Mouse (Mus musculus) hindbrain, embryonic 10.5 days (tissue): ENCODE measurements around the gene Myo5c. TPM values are rescaled to one million over a fixed set of nuclear protein-coding genes. Genes with fewer than 3 reads are reported as not detected.

ENCODE experiments used
- DNase-seq: peaks from one replicate; pipeline ENCODE4 v3.0.0-alpha.2; 2017; ENCODE audit warnings: low spot score
- H3K27ac ChIP-seq: fragments of 300-500 bp; sonication (generic); 2 replicates; pipeline ENCODE4 v1.5.1; 2016; ENCODE audit warnings: mild to moderate bottlenecking, moderate library complexity
- H3K27me3 ChIP-seq: fragments of 300-500 bp; sonication (generic); 2 replicates; pipeline ENCODE4 v1.6.1; 2016; ENCODE audit warnings: mild to moderate bottlenecking; ENCODE audit not compliant: poor library complexity, insufficient read depth, severe bottlenecking
- H3K36me3 ChIP-seq: fragments of 300-500 bp; sonication (generic); 2 replicates; pipeline ENCODE4 v1.6.1; 2016; ENCODE audit warnings: mild to moderate bottlenecking, moderate library complexity
- H3K4me1 ChIP-seq: fragments of 300-500 bp; sonication (generic); replicated peaks from 2 replicates; pipeline ENCODE4 v1.6.1; 2016; ENCODE audit warnings: mild to moderate bottlenecking
- H3K4me3 ChIP-seq: fragments of 300-500 bp; sonication (generic); 2 replicates; pipeline ENCODE4 v1.5.1; 2016; ENCODE audit warnings: mild to moderate bottlenecking, moderate library complexity
- H3K9me3 ChIP-seq: fragments of 300-500 bp; sonication (generic); 2 replicates; pipeline ENCODE4 v1.6.1; 2016; ENCODE audit warnings: mild to moderate bottlenecking, moderate library complexity
- WGBS: fragments of 180-500 bp; shearing (Covaris S2); methylation state at CpG from one replicate; pipeline ENCODE4 v1.1.7; 2016; 5-methylcytosine and 5-hydroxymethylcytosine counted together
- polyA plus RNA-seq: library from polyadenylated mRNA; unstranded; fragments of >200 nt; fragmentation: Nextera tagmentation; extraction: Ambion mirVana; gene quantifications from 2 replicates; pipeline ENCODE4 v1.2.1, GENCODE M21; 2016

Myo5c gene
- polyA plus RNA-seq, 1 experiment from 2014 or later = 0.52 TPM

DNA sequence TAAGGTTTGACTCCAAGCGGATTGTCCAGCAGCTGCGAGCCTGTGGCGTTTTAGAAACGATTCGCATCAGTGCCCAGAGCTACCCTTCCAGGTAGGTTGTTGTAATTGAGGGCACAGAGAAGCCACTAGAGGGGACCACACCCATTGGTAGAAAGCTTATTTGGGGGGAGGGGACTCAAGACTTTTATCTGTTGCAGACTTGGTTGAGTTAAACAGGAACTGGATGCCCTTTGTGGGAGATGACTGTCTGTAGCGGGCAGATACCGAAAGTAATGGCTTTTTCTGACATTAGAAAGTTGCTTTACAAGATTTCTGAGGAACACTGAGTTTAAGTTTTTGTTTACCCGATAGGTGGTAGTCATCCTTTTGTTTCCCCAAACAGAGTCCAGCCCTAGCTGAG is 39.7 kb downstream of the Myo5c start:
- no peak overlapping the region for H3K27ac ChIP-seq
- no peak overlapping the region for H3K4me3 ChIP-seq
- WGBS = 90% methylated on average over 8 of the region's 8 CpGs
- no peaks in the 10 kb centered on the region for H3K36me3 ChIP-seq
- H3K27me3 ChIP-seq = no peaks in the 10 kb centered on the region
- no peaks in the 10 kb centered on the region for H3K9me3 ChIP-seq
- DNase-seq = no peak
- H3K4me1 ChIP-seq = peaks cover 3% of the 10 kb centered on the region

DNA sequence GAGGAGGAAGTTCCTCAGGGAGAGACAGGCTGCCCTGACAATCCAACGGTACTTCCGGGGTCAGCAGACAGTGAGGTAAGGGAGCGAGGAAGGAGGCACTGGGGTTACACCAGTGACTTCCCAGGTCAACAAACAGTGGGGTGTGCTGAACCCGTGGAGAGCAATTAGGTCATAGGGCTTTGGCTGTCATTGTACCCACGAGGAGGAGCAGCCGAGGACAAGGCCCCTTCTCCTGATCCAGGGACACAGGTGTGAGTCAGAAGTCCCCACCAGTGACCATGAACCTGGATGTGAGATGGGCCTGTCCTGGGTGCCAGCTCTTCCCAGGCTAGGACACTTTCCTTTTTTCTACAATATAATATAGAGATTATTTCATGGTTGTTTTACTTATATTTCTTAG is 41.8 kb downstream of the Myo5c start:
- H3K4me1 ChIP-seq = peaks cover 16% of the 10 kb centered on the region
- H3K27me3 ChIP-seq = no peaks in the 10 kb centered on the region
- H3K36me3 ChIP-seq = no peaks in the 10 kb centered on the region
- 62% methylated on average over 6 of the region's 6 CpGs for WGBS
- H3K9me3 ChIP-seq = no peaks in the 10 kb centered on the region
- DNase-seq = no peak
- H3K4me3 ChIP-seq = no peak overlapping the region
- H3K27ac ChIP-seq = no peak overlapping the region

DNA sequence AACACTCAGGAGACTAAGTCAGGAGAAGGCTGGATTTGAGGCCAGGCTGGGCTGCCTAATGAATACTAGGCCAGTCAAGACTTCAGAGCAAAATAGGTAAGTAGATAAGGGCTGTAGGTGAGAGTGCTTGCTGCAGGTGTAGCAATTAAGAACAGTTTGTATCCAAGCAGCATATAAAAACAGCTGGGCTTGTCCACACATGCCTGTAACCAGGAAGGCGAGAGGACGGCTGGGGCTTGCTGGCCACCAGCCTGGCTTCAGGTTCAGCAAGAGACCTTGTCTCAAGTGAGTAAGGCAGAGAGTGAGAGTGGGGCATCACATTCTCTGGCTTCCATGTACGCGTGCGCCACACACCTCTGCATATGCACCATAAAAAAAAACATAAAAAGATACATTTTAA is 42.7 kb downstream of the Myo5c start:
- peaks cover 16% of the 10 kb centered on the region for H3K4me1 ChIP-seq
- H3K36me3 ChIP-seq = no peaks in the 10 kb centered on the region
- no peak overlapping the region for H3K4me3 ChIP-seq
- no peak for DNase-seq
- no peaks in the 10 kb centered on the region for H3K9me3 ChIP-seq
- WGBS = 90% methylated on average over 5 of the region's 5 CpGs
- no peak overlapping the region for H3K27ac ChIP-seq
- no peaks in the 10 kb centered on the region for H3K27me3 ChIP-seq

DNA sequence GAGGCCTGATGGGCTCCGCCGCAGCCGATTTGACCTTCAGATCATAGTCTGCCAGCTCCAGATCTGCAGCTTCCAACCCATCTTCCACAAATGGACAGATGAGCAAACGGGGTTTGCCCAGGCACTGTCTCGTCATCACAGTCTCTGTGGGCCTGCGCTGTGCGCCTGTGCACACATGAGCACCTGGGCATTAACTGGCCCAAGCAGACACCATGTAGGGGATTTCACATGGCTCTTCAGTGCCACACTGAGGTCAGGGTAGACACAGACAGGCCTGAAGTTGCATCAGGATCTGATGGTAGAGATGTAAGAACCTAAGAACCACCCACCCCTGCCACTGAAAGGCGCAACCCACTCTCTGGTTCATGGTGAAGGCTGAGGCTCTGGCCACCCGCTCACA is 43.2 kb downstream of the Myo5c start:
- Histone ChIP-seq H3K36me3 (no peaks in the 10 kb centered on the region), H3K27me3 (no peaks in the 10 kb centered on the region), H3K27ac (no peak overlapping the region), H3K4me1 (peaks cover 16% of the 10 kb centered on the region), H3K4me3 (no peak overlapping the region), H3K9me3 (no peaks in the 10 kb centered on the region)
- no peak for DNase-seq
- 95% methylated on average over 9 of the region's 9 CpGs for WGBS

DNA sequence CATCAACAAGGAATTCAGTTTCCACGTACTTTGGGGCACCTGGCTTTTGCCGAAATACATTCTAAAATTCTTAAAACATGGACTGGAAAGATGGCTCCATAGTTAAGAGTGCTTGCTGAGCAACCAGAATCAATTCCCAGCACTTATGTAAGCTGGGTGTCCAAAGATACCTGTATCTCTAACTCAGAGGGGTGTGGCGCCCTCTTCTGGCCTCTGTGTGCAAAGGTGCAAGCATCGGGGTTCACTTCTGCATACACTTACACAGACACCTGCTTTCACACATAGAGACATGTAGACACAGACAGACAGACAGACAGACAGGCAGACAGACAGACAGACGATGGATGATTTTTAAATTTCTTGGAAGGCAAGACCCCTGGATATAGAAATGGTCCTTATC is 49.0 kb downstream of the Myo5c start:
- H3K27ac ChIP-seq = no peak overlapping the region
- peak; percentile 56 for DNase-seq
- peaks cover 16% of the 10 kb centered on the region for H3K4me1 ChIP-seq
- no peaks in the 10 kb centered on the region for H3K36me3 ChIP-seq
- peaks cover 8% of the 10 kb centered on the region; the same call in 1 of the 2 replicates for H3K27me3 ChIP-seq
- H3K9me3 ChIP-seq = no peaks in the 10 kb centered on the region
- 45% methylated on average over 5 of the region's 5 CpGs for WGBS
- H3K4me3 ChIP-seq = no peak overlapping the region

DNA sequence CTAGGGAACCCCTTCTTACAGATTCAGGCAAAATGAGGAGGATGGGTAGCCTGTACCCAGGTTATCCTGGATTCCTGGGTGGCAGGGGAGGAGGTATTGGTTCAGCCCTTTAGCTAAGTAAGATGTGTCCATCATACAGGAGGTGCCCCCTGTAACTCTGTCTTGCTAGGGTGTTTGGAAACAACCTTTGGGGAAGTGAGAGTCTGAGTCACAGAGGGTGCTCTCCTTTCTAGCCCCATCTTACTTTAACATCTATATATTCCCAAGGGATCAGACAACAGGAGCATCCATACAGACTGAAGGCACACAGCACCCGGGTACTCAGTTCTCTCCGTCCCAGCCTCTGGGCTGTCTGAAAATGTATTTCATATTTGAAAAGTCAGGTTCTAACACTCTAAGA is 50.4 kb downstream of the Myo5c start:
- 87% methylated on average over 2 of the region's 2 CpGs for WGBS
- Histone ChIP-seq H3K9me3 (no peaks in the 10 kb centered on the region), H3K27me3 (peaks cover 8% of the 10 kb centered on the region; the same call in 1 of the 2 replicates), H3K4me3 (no peak overlapping the region), H3K4me1 (peaks cover 9% of the 10 kb centered on the region), H3K36me3 (no peaks in the 10 kb centered on the region), H3K27ac (no peak overlapping the region)
- DNase-seq = no peak

DNA sequence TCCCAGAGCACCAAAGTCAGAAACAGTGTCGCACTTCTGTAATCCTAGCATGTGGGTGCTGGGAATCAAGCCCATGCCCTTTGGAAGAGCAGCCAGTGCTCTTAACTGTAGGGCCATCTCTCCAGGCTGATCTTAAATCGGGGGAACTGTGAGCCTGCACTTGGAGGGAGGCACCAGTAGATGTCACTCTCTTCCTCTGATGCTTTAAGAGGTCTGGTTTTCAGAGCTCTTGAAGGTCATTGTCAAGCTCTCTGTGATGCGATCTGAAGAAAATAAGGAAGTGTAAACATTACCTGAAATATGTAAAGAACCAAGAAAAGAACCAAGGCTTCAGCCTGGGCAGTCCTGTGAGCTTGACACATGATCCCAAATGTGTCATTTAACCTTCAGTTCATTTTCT is 51.0 kb downstream of the Myo5c start:
- no peak overlapping the region for H3K4me3 ChIP-seq
- H3K9me3 ChIP-seq = no peaks in the 10 kb centered on the region
- no peaks in the 10 kb centered on the region for H3K36me3 ChIP-seq
- H3K27ac ChIP-seq = no peak overlapping the region
- WGBS = 18% methylated on average over 3 of the region's 3 CpGs
- peaks cover 7% of the 10 kb centered on the region for H3K4me1 ChIP-seq
- H3K27me3 ChIP-seq = peaks cover 8% of the 10 kb centered on the region; the same call in 1 of the 2 replicates
- DNase-seq = peak; percentile 50

DNA sequence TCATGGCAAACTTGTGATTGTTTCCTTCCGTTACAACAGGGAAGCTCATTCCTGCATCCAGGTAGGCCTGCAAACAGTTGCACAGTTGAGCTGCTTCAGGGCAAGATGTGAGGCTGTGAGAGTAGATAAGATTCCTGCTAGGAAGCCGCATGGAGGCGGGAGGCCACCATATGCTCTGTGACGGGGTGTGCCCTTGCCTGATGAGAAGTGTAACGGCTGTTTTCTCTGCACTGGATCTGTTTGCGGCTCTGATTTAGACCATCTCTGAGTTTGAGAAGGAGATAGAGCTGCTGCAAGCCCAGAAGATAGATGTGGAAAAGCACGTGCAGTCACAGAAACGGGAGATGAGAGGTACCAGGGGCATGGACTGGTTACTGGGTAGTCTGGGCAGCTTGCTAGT is 51.8 kb downstream of the Myo5c start:
- Histone ChIP-seq H3K4me3 (no peak overlapping the region), H3K27me3 (peaks cover 8% of the 10 kb centered on the region; the same call in 1 of the 2 replicates), H3K36me3 (no peaks in the 10 kb centered on the region), H3K4me1 (peaks cover 5% of the 10 kb centered on the region; the same call in 1 of the 2 replicates), H3K27ac (no peak overlapping the region), H3K9me3 (no peaks in the 10 kb centered on the region)
- 87% methylated on average over 8 of the region's 8 CpGs for WGBS
- no peak for DNase-seq

DNA sequence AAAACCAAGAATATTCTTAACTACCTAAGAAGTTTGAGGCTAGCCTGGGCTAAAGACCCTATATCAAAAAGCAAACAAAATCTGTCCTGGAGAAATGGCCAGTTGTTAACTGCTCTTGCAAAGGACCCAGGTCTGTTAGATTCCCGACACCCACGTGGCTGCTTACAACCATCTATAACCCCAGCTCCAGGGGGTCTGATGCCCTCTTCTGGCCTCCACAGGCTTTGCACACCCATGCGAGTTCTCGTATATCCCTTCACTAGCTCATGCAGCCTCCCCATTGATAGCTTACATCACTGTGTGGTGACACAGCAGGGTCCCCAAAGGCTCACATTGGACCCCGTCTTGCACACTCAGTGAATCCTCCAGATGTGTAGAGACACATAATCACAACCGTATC is 53.5 kb downstream of the Myo5c start:
- DNase-seq = no peak
- no peaks in the 10 kb centered on the region for H3K9me3 ChIP-seq
- H3K27ac ChIP-seq = no peak overlapping the region
- H3K4me1 ChIP-seq = peaks cover 5% of the 10 kb centered on the region; the same call in 1 of the 2 replicates
- no peaks in the 10 kb centered on the region for H3K36me3 ChIP-seq
- WGBS = 82% methylated on average over 6 of the region's 6 CpGs
- no peak overlapping the region for H3K4me3 ChIP-seq
- peaks cover 8% of the 10 kb centered on the region; the same call in 1 of the 2 replicates for H3K27me3 ChIP-seq

DNA sequence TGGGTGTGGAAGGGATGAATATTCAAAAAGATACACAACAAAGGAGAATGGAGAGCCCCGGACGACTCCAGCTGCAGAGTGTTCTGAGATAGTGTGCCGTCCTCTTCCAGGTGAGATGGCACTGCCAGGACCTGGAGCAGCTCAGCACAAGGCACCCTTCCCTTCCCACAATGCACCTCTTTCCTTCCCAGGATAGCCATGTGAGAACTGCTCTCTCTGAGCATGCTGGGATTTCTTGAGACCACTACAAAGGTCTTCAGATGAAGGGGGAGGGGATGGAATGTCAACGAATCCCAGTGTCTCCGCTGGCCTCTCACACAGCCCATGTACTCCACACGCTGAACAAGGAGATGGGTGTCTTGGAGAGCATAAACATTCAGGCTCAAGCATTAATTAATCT is 55.8 kb downstream of the Myo5c start:
- DNase-seq = no peak
- no peak overlapping the region for H3K4me3 ChIP-seq
- H3K4me1 ChIP-seq = peaks cover 5% of the 10 kb centered on the region; the same call in 1 of the 2 replicates
- no peaks in the 10 kb centered on the region for H3K36me3 ChIP-seq
- no peaks in the 10 kb centered on the region for H3K9me3 ChIP-seq
- WGBS = 73% methylated on average over 6 of the region's 6 CpGs
- no peaks in the 10 kb centered on the region for H3K27me3 ChIP-seq
- H3K27ac ChIP-seq = no peak overlapping the region

DNA sequence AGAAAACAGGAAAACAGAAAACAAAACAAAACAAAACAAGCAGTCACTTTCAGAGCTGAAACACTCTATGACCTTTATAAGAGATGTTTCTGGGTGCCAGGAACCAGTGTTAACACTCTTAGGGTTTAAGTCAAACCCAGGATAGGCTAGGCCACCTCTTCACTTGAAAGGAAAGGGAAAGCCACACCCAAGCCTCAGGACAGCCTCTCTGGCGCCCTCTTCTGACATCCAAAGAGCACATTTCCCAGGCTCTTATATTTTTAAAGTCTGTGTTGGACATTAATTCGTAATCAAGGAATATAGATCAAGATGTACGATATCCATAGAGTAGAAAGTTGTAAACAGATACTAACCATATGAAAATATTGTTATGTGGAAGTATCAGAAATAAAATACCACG is 57.7 kb downstream of the Myo5c start:
- H3K36me3 ChIP-seq = no peaks in the 10 kb centered on the region
- no peaks in the 10 kb centered on the region for H3K27me3 ChIP-seq
- no peak overlapping the region for H3K27ac ChIP-seq
- no peak for DNase-seq
- no peaks in the 10 kb centered on the region for H3K9me3 ChIP-seq
- peaks cover 10% of the 10 kb centered on the region; the same call in 1 of the 2 replicates for H3K4me1 ChIP-seq
- WGBS = 46% methylated on average over 4 of the region's 4 CpGs
- H3K4me3 ChIP-seq = no peak overlapping the region

DNA sequence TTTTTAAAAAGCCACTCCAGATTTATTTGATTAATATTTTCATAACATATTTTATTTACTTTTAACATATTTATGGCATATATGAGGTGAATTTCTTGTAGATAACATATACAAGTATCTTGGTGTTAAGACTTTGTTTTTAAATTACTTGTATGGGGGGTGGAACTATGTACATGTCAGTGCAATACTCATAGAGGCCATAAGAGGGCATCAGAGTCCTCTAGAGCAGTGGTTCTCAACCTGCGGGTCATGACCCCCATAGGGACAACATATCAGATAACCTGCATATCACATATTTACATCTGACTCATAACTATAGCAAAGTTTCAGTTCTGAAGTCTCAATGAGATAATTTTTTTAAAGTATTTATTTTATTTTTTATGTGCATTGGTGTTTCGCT is 67.5 kb downstream of the Myo5c start:
- Histone ChIP-seq H3K4me1 (peaks cover 8% of the 10 kb centered on the region; the same call in 1 of the 2 replicates), H3K36me3 (no peaks in the 10 kb centered on the region), H3K9me3 (no peaks in the 10 kb centered on the region), H3K4me3 (no peak overlapping the region), H3K27ac (no peak overlapping the region), H3K27me3 (no peaks in the 10 kb centered on the region)
- 82% methylated on average over 2 of the region's 2 CpGs for WGBS
- DNase-seq = no peak

DNA sequence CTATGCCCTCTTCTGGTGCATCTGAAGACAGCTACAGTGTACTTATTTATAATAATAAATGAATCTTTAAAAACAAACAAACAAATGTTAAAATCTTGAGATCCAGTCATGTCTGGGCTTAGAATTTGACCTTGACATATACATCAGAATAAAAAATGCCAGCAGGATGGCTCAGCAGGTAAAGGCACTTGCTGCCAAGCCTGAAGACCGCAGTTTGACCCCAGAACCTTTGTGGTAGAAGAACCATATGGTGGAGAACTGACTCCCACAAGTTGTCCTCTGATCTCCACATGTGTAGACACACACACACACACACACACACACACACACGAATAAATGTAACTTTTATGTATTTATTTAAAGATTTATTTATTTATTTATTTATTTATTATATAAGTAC is 71.2 kb downstream of the Myo5c start:
- Histone ChIP-seq H3K36me3 (no peaks in the 10 kb centered on the region), H3K27ac (no peak overlapping the region), H3K4me1 (peaks cover 8% of the 10 kb centered on the region; the same call in 1 of the 2 replicates), H3K27me3 (no peaks in the 10 kb centered on the region), H3K4me3 (no peak overlapping the region), H3K9me3 (no peaks in the 10 kb centered on the region)
- WGBS = 77% methylated on average over 2 of the region's 2 CpGs
- no peak for DNase-seq

DNA sequence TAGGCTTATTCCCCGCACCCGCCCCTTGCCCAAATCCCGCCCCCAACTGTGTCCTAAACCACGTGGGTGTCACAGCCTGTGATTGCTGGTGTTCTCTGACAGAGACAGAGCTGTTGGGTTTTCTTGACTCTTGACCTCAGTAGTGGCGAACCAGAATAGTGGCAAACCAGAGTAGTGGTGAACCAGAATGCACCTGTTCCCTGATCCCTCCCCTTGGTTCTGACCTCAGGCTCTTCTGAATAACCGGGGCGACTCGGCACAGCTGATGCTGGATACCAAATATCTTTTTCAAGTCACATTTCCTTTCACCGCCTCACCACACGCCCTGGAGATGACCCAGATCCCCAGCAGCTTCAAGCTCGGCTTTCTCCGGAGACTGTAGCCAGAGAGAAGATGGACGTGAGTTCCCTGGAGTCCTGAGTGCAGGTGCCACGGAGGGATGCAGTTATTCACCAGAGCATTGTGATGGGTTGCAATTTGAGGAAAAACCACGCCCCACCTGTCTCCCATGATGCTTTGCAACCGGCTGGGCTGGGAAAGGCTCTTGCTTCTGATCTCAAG is 72.0 kb downstream of the Myo5c start:
- Histone ChIP-seq H3K9me3 (no peaks in the 10 kb centered on the region), H3K27me3 (no peaks in the 10 kb centered on the region), H3K4me1 (peaks cover 8% of the 10 kb centered on the region; the same call in 1 of the 2 replicates), H3K27ac (no peak overlapping the region), H3K36me3 (no peaks in the 10 kb centered on the region), H3K4me3 (peak overlapping the region; percentile 16)
- 30% methylated on average over 16 of the region's 16 CpGs for WGBS
- peak; percentile 10 for DNase-seq
